Mouse (Mus musculus): ENCODE data around the gene Snap91. TPM values are rescaled to one million over a fixed set of nuclear protein-coding genes. Genes with fewer than 3 reads are reported as not detected.

The Snap91 gene
- polyA plus RNA-seq, 1 experiment: not detected

GRCm38 (mm10) chr9:86717119-86717518, 163.3 kb downstream of the Snap91 start:
- no peaks in the 10 kb centered on the region for H3K4me1 ChIP-seq (ENCODE audit: control insufficient read depth, insufficient read depth, low read length)
- no peak overlapping the region for H3K27ac ChIP-seq (ENCODE audit: insufficient read depth, low read depth, low read length)
- TF ChIP-seq CTCF (IDR thresholded peaks at IDR 0.05; ENCODE audit: low read depth, low read length): no peak
- TF ChIP-seq POLR2A (IDR thresholded peaks at IDR 0.05; ENCODE audit: borderline replicate concordance, low read depth, low read length): no peak
- H3K4me3 ChIP-seq (ENCODE audit: insufficient read depth, low read length): no peak overlapping the region

- no peak for TF ChIP-seq POLR2A (IDR thresholded peaks at IDR 0.05; ENCODE audit: borderline replicate concordance, low read depth, low read length)
- TF ChIP-seq CTCF (IDR thresholded peaks at IDR 0.05; ENCODE audit: low read depth, low read length): no peak
- Histone ChIP-seq H3K4me1 (ENCODE audit: control insufficient read depth, insufficient read depth, low read length) (no peaks in the 10 kb centered on the region), H3K4me3 (ENCODE audit: insufficient read depth, low read length) (no peak overlapping the region), H3K27ac (ENCODE audit: insufficient read depth, low read depth, low read length) (no peak overlapping the region)
Measured at GRCm38 (mm10) chr9:86716540-86716939, 163.9 kb downstream of the Snap91 start.

Other genes with a start within 250 kb of the Snap91 start
- gene Me1, start 184.7 kb downstream of the Snap91 start, polyA plus RNA-seq (2012; ENCODE audit: insufficient read depth, insufficient read length, missing spikeins): 8.3 and 10.4 TPM in 2 replicates
- gene Prss35, start 137.0 kb downstream of the Snap91 start, polyA plus RNA-seq (2012; ENCODE audit: insufficient read depth, insufficient read length, missing spikeins): not detected in 2 replicates
- not detected in 2 replicates for gene Ripply2, start 134.9 kb upstream of the Snap91 start, polyA plus RNA-seq (2012; ENCODE audit: insufficient read depth, insufficient read length, missing spikeins)
- gene Cyb5r4, start 141.4 kb upstream of the Snap91 start, polyA plus RNA-seq (2012; ENCODE audit: insufficient read depth, insufficient read length, missing spikeins): 109 and 121 TPM in 2 replicates